In genomic region chr13:59040156-59040915, GRCm38 (mm10) we compare ENCODE assay signal across 13 mouse cellular contexts.
DNase-seq lines count a peak whose midpoint lies in the region; ATAC-seq and TF ChIP-seq lines count a peak whose summit lies in the region.
"Had no signal": no experiment of that assay in that cellular context is flagged by ENCODE, and none has a peak within 500 bp of the region (broad histone marks: within the 10 kb centered on the region; RNA-seq: fewer than 3 reads in every experiment).

No protein-coding gene starts in this region.

- peak; percentile 18 for DNase-seq in embryo, embryonic 9.5 days (ENCODE audit: extremely low spot score)
- DNase-seq in forebrain, embryonic 14.5 days (ENCODE audit: low spot score), result peak; percentile 15
- DNase-seq in hindbrain, postnatal 0 days (ENCODE audit: low spot score), result no peak
- DNase-seq in neural tube, embryonic 11.5 days (ENCODE audit: low spot score), result peak; percentile 41
- DNase-seq in kidney, postnatal 14 days, result no peak
- DNase-seq in kidney, postnatal 25 days, result no peak
- DNase-seq in thymus, adult 18-20 months, result no peak
- DNase-seq: cerebellum, postnatal 36 days had no signal

- no peak overlapping the region for H3K4me3 ChIP-seq in forebrain, embryonic 14.5 days (ENCODE audit: low read depth, low read length)
- H3K4me3 ChIP-seq in hindbrain, postnatal 0 days (ENCODE audit: low read length), result no peak overlapping the region
- no peak overlapping the region for H3K4me3 ChIP-seq in neural tube, embryonic 11.5 days (ENCODE audit: low read depth, low read length)
- H3K4me3 ChIP-seq: erythroblast, embryonic 14.5 days; heart, embryonic 12.5 days; limb, embryonic 15.5 days; lung, embryonic 15.5 days had no signal

- peak overlapping the region; percentile 42 for H3K4me2 ChIP-seq in forebrain, embryonic 14.5 days (ENCODE audit: low read length)
- peak overlapping the region; percentile 27; the same call in 1 of the 2 replicates for H3K4me2 ChIP-seq in hindbrain, postnatal 0 days (ENCODE audit: low read depth, low read length)
- no peak overlapping the region for H3K4me2 ChIP-seq in neural tube, embryonic 11.5 days (ENCODE audit: low read depth)
- H3K4me2 ChIP-seq: heart, embryonic 12.5 days; limb, embryonic 15.5 days; lung, embryonic 15.5 days had no signal

- H3K27me3 ChIP-seq in forebrain, embryonic 14.5 days (replicated peaks; ENCODE audit: control insufficient read depth, insufficient read depth, low read length), result no peaks in the 10 kb centered on the region
- H3K27me3 ChIP-seq in hindbrain, postnatal 0 days (ENCODE audit: insufficient read depth, low read length), result no peaks in the 10 kb centered on the region
- no peaks in the 10 kb centered on the region for H3K27me3 ChIP-seq in neural tube, embryonic 11.5 days (ENCODE audit: control insufficient read depth, insufficient read depth, low read length)
- H3K27me3 ChIP-seq: heart, embryonic 12.5 days; limb, embryonic 15.5 days; lung, embryonic 15.5 days had no signal

- TF ChIP-seq CTCF in hindbrain, postnatal 0 days (IDR thresholded peaks at IDR 0.05; ENCODE audit: low read depth), result no peak

- 36% methylated on average over 16 of the region's 16 CpGs for WGBS in forebrain, embryonic 14.5 days
- 29% methylated on average over 16 of the region's 16 CpGs for WGBS in hindbrain, postnatal 0 days
- WGBS in neural tube, embryonic 11.5 days, result 46% methylated on average over 16 of the region's 16 CpGs

- H3K4me1 ChIP-seq in forebrain, embryonic 14.5 days (ENCODE audit: control insufficient read depth, insufficient read depth, low read length), result peaks cover 17% of the 10 kb centered on the region
- peaks cover 23% of the 10 kb centered on the region for H3K4me1 ChIP-seq in hindbrain, postnatal 0 days (ENCODE audit: insufficient read depth, low read length)
- peaks cover 6% of the 10 kb centered on the region for H3K4me1 ChIP-seq in neural tube, embryonic 11.5 days (ENCODE audit: control insufficient read depth, insufficient read depth, low read length)
- H3K4me1 ChIP-seq: heart, embryonic 12.5 days; limb, embryonic 15.5 days; lung, embryonic 15.5 days had no signal

- peak; percentile 40 for ATAC-seq in forebrain, embryonic 14.5 days
- ATAC-seq in hindbrain, postnatal 0 days, result peak; percentile 63
- peak; percentile 79 for ATAC-seq in neural tube, embryonic 11.5 days (ENCODE audit: insufficient read depth, low FRiP score, low TSS enrichment)
- no peak for ATAC-seq in monocyte, adult 5-6 weeks (replicated peaks; ENCODE audit: insufficient number of reproducible peaks, low FRiP score, low TSS enrichment, poor library complexity, severe bottlenecking)

- H3K27ac ChIP-seq in forebrain, embryonic 14.5 days (ENCODE audit: low read depth, low read length), result peak overlapping the region; percentile 81
- H3K27ac ChIP-seq in hindbrain, postnatal 0 days, result peak overlapping the region; percentile 90
- H3K27ac ChIP-seq in neural tube, embryonic 11.5 days (ENCODE audit: low read depth, low read length), result peak overlapping the region; percentile 82
- H3K27ac ChIP-seq: limb, embryonic 15.5 days; lung, embryonic 15.5 days had no signal

- H3K36me3 ChIP-seq in forebrain, embryonic 14.5 days (ENCODE audit: control insufficient read depth, insufficient read depth, low read length), result no peaks in the 10 kb centered on the region
- no peaks in the 10 kb centered on the region for H3K36me3 ChIP-seq in hindbrain, postnatal 0 days (ENCODE audit: insufficient read depth, low read length)
- H3K36me3 ChIP-seq in neural tube, embryonic 11.5 days (ENCODE audit: control insufficient read depth, insufficient read depth, low read length), result no peaks in the 10 kb centered on the region
- H3K36me3 ChIP-seq: heart, embryonic 12.5 days; limb, embryonic 15.5 days; lung, embryonic 15.5 days had no signal

- H3K9ac ChIP-seq in forebrain, embryonic 14.5 days (ENCODE audit: low read length), result peak overlapping the region; percentile 46; the same call in 1 of the 2 replicates
- no peak overlapping the region; the same call in 1 of the 2 replicates for H3K9ac ChIP-seq in hindbrain, postnatal 0 days (replicated peaks; ENCODE audit: low read length)
- no peak overlapping the region for H3K9ac ChIP-seq in neural tube, embryonic 11.5 days (ENCODE audit: low read length)
- H3K9ac ChIP-seq: heart, embryonic 12.5 days; limb, embryonic 15.5 days; lung, embryonic 15.5 days had no signal

- H3K9me3 ChIP-seq in forebrain, embryonic 14.5 days (replicated peaks; ENCODE audit: control insufficient read depth, low read length), result no peaks in the 10 kb centered on the region
- H3K9me3 ChIP-seq in hindbrain, postnatal 0 days (ENCODE audit: low read length), result no peaks in the 10 kb centered on the region
- no peaks in the 10 kb centered on the region for H3K9me3 ChIP-seq in neural tube, embryonic 11.5 days (ENCODE audit: control insufficient read depth, low read length)
- H3K9me3 ChIP-seq: heart, embryonic 12.5 days; limb, embryonic 15.5 days; lung, embryonic 15.5 days had no signal

Comparison
In these comparisons a context has a peak if more than half of its experiments do, and no peak if none do; other contexts are left out.
1. DNase-seq: peak in embryo, embryonic 9.5 days (single experiment), forebrain, embryonic 14.5 days (single experiment) and neural tube, embryonic 11.5 days (single experiment); none in hindbrain, postnatal 0 days (single experiment), kidney, postnatal 14 days (single experiment), kidney, postnatal 25 days (0 of 2) and thymus, adult 18-20 months (0 of 2).
2. Peak in every context shown above with its lines, with median percentiles within 50 percentile points of each other: H3K27ac ChIP-seq.